Mouse (Mus musculus) gastrocnemius, postnatal 10 days (tissue): ENCODE measurements around the gene Prpsap1. TPM values are rescaled to one million over a fixed set of nuclear protein-coding genes. Genes with fewer than 3 reads are reported as not detected.
"Not testable (repeated sequence)": the region's sequence is repeated elsewhere in the genome, so short reads cannot be mapped to it uniquely, and the experiment has no call there.

Experiments
- DNase-seq: peaks from one replicate; pipeline ENCODE4 v3.0.0; 2021; ENCODE audit warnings: mixed read lengths
- total RNA-seq, 2 experiments: library from RNA; stranded (reverse); gene quantifications; 2 replicates each; pipeline ENCODE4 v1.2.3; 2021

The Prpsap1 gene
- total RNA-seq, 2 experiments from 2014 or later: 34.8 to 35.4 TPM

DNA sequence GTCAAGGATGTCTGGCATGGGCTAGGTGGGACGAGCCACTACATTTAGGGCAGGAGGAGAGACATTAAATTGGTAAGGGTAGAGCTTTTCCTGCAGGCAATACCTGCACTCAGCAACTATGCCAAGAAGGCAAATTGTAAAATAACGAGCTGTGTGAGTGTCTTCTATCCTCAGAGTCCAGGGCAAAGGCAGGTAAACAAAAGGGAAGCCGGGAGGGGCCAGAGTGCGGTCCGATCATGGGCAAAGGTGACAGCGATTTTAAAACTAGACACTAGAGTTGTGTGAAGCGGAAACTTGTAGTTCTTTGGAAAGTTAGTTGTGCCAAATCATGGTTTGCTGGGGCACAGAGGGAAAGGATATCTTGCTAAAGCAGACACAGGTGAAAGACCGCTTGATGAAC, 9.7 kb downstream of the Prpsap1 start:
- DNase-seq: no peak

DNA sequence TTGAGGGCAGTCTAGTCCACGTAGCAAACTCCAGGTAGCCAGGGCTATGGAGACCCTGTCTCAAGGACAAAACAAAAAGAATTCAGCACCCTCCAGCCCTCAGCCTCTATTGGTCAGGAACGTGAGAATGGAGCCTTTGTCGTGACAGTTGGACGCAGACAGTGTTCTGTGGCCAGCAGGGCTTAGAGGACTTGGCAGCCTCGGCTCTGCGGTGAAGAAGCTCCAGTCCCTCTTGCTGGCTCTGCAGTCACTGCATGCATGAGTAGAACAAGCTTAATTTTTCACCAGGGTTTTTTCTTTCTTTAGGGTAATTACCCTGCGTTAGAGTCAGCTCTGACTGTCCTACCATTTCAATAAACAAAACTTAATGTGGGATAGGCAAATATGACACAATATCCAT, 12.2 kb downstream of the Prpsap1 start:
- no peak for DNase-seq

DNA sequence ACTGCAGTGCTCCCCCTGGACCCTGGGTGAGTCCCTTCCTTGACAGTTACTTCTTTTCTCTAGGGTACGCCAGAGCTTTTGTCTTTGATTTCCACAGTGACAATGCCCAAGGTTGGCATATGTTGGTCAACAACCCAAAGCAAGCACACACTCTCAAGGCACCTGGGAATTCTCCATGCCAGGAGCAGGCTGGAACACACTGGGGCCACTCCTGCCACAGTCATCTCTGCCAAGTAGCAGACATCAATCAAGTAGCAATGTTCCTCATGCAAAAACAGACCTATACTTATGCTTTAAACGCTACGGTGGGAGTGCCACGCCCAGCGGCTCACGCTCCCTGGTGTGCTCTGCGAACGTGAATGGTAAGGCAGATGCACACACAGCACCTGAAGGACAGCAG, 13.0 kb downstream of the Prpsap1 start:
- DNase-seq: no peak

DNA sequence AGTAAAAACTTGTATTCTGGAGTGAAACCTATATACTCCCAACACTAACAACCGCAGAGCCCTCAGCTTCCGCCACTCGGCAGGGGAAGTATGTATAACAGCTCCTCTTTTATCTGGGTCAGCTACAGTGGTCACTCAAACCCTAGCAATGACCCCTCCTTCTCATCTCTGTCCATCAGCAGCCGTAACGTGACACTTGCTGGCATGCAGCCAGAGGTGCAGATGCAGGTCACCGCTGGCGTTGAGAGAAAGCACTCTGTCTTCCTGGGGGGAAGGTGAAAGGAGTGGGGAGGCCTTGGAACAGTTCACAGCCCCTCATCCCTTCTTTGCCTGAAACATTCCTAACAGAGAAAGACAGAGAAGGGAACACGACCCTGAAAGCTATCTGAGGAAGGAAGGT, 14.2 kb downstream of the Prpsap1 start:
- DNase-seq: peak; percentile 37

DNA sequence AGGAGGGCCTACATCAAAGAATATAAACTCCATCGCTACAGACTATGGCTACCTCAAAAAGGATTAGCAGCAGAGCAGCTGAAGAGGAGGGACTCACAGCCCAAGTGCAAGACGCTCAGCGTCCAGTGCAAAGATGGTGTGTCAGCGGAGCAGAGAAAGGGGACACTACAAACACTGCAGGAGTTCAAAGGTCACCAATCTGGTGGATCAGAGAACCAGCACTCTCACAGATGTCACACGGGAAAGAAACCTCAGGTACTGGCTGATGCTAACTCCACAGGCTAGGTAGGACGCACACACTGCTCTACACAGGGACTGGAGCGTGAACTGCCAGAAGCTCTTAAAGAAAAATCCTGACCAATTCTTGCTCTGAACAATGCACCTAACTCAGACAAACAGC, 15.0 kb downstream of the Prpsap1 start:
- DNase-seq: no peak

DNA sequence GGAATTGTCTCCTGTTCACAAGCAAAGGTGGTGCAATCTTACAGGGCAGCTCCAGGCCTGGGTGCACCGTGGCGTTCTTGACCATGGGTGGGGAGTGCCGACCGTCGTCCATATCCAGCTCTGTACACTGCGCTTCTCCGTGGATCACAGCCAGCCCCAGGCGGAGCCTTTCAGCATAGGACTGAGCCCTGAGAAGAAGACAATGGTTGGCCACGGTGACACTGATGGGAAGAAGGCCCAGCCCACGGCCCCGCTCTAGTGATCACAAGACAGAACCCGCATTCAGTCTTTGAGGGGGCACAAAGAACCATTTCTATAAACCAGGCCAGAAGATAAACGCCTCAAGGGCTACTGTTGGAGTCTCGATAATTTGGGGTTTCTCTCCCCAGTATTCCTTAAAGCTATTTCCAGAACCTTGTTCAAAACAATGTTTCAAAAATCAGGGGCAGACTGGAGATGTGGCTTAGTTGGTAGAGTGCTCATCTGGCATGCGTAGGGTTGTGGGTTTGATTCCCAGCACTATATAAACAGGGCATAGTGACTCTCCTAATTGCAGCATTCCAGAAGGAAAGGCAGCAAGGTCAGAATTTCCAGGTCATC, 16.7 kb downstream of the Prpsap1 start:
- no peak for DNase-seq

DNA sequence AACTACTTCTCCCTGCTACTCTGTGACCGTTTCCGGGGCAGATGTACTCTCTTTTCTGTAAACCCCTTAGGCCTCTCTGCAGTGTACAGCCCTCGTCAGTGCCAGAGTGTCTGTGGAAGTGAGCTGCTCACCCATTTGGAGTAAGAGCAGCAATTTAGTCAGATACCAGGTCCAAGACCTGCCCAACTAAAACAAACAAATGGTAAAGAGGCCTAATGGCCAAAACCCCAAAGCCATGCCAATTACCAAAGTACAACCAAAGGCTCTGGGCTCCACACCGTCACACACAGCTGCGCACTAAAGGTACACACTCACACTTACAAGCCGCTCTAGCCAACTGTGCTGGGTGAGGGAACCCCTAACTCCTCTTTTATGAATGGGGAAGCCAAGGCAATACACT, 17.3 kb downstream of the Prpsap1 start:
- DNase-seq: no peak

DNA sequence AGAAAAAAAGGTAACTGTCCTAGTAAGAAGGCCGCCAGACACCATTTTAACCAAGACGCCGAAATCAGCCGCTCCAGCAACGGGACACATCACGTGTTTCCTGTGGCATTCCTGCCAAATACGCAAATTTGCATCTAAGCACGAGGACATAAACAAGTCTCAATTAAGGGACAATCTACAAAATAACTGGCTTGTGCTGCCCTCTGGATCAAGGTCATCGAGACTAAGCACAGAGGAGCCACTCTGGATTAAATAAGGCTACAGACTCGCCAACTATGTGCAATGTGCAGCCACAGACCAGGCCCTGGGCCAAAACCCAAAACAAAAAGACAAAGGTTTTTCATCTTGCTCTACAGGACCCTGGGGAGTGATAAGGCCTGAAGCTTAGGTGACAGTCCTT, 18.0 kb downstream of the Prpsap1 start:
- no peak for DNase-seq

DNA sequence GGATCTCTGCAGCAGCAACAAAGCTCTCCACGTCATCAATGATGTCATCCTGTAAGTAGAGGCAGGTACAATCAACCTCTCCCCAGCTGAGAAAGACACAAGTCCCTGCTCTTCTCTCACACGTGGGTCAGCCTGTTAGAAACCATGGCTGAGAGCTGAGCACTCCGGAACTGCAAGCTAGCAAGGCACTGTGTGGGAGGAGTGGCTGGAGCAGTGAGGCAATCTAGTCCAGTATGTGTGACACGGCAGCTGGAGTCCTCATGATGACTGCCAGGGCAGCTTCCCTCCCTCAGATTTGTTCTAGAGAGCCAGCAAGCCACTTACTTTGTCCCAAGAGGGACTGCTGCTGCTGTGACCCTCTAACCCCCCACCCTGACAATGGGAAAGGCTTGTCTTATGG, 21.7 kb downstream of the Prpsap1 start:
- DNase-seq: no peak

DNA sequence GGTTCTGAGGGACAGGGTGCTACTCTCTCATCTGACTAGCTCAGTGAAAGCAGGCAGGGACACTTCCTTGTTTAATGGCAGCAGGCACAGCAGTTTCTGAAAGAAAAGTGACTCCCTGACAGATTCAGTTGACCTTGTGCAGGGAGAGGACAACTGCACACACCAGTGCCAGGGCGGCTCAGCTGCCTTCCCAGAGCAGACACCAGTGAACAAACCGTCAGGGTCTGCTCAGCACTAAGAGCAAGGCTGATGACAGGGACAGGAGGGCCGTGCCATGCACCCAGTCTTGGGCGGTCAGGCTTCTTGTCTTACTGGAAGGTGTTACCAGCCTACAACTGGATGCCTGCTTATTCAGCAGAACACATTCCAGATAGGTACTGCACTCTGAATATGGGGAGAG, 23.1 kb downstream of the Prpsap1 start:
- no peak for DNase-seq

DNA sequence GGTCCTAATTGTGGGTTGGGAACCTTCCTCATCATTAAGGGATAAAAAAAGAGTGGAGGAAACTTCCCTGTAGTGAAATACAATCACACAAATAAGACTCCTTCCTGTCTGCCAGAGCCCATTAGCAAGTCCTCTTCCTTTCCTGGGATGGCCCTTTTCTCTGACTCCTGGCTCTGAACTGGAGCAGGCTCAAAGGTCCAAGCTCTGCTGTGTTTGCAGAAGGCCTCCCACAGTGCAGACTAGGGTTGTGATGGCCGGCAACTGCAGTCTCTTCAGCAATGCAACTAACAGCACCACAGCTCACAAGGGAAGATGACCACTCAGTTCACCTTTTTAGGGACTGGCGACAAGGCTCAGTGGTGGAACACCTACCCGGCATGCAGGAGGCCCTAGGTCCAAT, 23.8 kb downstream of the Prpsap1 start:
- DNase-seq: no peak

DNA sequence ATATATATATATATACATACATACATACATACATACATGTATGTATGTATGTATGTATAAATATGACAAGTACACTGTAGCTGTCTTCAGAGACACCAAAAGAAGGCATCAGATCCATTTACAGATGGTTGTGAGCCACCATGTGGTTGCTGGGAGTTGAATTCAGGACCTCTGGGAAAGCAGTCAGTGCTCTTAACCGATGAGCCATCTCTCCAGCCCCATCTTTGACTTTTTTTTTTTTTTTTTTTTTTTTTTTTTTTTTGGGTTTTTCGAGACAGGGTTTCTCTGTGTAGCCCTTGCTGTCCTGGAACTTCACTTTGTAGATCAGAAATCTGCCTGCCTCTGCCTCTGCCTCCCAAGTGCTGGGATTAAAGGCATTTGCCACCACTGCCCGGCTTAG, 25.7 kb downstream of the Prpsap1 start:
- DNase-seq: not testable (repeated sequence)

DNA sequence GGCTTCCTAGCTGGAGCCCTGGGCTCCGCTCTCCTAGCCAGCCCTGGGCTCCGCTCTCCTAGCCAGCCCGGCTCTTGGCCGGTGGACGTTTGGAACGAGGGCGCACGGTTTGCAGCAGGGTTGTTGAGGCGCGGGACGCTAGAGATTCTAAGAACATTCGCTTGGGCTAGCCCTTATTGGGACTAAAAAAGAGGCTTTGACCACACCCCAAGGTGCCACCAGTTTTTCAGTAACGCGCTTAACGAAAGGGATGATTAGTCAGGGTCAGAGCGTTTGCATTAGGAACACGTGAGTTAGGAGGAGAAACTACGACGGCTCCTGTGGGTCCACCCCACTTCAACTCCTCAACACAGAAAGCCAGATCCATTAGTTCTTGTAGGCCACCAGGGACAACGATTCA, 27.9 kb downstream of the Prpsap1 start, which contains the start of gene Qrich2:
TSS of gene Qrich2 (minus strand) at position 101 of the 400 bp plus-strand sequence.
- DNase-seq: no peak

DNA sequence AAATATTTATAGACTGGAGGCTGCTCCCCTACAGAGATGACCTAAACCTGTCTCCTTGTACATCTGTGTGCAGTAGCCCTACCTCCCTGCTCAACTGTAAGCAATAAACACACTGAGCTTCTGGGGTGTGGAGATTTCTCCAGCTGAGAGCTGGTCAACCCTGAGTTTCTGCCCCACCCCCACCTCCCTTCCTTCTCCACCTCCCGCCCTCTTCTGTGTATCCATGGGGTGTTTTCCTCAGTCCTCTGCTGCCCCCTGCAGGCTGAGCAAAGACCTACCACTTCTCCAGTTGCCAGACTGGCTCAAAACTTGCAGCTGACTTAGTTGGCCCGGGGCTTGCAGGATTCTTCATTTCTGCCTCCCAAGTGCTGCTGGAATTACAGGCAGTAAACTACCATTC, 30.2 kb downstream of the Prpsap1 start:
- DNase-seq: peak; percentile 93

DNA sequence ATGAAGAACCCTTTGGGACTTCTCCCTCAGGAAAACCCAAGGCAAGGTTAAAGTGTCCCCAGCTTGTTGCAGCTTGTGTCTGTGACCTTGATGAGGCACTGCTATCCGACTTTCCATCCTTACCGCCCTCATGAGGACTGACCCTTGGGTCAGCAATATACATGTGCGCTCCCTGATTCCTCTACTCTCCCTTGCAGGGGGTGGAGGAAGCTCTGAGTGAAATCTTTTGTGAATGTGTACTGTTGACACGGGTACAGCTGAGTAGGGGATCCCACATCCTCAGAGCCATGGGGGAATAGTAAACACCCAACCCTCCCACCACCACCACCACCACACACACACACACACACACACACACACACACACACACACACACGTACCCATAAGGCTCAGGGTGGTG, 30.7 kb downstream of the Prpsap1 start:
- no peak for DNase-seq

DNA sequence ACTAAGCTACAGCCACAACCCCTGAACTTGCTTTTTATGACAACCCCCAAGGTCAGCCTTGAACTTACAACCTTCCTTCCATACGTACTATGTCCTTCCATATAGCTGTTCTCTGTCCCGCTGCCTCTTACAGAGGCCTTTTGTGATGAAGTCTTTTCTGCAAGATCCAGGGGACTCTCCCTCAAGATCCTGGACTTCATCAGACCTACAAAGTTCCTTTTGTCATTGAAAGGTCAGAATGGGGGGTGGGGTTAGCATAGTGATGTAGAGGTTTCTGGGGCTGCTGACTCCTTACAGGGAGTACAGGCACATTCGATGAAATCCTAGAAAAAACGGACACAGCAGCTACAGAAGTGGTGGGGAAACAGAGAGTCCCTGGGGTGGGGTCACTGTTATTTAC, 34.2 kb downstream of the Prpsap1 start:
- no peak for DNase-seq

DNA sequence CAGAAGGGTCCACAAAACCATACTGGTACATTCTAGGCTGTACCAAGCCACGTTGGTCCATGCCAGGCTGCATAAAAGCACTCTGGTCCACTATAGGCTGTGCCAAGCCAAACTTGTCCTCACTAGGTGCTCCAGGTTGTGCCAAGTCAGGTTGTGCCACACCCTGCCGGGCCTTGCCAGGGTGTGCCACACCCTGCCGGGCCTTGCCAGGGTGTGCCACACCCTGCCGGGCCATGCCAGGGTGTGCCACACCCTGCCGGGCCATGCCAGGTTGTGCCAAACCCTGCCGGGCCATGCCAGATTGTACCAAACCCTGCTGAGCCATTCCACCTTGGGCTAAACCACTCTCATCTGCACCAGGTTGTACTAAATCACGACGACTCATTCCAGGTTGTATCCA, 37.8 kb downstream of the Prpsap1 start:
- no peak for DNase-seq

DNA sequence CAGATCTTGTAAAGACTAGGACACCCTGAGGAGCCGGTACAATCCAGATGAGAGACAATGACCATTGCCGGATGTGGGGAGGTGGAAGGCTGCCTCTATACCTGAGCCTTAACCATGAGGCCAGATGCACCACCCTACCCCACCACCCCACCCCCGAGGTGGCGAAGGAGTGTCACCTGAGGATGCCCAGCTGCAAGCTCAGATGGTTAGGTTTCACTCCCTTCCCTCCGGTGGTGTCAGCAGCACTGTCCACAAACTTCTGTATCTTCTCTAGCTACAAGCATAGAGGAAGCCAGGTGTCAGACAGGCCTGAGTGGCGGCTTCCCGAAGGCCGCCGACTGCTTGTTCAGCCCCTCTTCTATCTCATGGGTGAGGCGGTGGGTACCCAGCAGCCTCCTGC, 40.1 kb downstream of the Prpsap1 start:
- DNase-seq: no peak

DNA sequence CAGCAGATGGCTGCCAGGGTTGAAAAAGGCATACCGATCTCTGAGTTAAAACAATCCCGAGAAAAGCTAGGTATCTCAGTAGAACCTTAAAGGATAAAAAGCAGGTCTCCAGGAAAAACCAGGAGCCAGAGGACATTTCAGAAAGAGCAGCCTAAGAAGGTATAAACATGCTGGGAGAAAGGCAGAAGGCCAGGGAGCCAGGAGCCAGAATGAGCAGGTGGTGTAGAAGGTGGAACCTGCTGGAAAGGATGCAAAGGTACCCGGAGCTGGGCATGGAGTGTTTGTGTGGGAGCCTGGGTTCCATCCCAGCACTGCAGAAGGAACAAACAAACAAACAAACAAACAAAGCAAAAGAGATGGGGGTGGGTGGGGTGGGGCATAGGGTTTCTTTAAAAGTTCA, 44.7 kb downstream of the Prpsap1 start:
- DNase-seq: no peak

DNA sequence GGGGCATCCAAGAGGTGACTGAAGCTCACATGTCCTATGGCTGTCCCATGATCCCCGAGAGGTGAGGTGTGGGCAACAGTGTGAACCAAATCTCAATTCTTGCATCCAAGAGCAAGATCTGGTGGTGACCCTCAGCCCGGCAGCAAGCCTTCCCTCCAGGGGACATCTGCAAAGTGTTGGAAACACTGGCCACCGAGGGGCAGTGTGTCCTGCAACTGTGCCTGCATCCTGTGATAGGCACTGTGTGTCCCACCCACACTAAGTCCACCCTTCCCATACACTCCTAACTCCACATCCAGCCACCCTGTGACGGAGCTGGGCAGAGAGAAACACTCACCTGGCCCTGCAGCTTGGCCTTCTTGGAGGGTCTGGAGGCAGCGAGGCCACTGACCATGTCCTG, 46.2 kb downstream of the Prpsap1 start:
- no peak for DNase-seq

DNA sequence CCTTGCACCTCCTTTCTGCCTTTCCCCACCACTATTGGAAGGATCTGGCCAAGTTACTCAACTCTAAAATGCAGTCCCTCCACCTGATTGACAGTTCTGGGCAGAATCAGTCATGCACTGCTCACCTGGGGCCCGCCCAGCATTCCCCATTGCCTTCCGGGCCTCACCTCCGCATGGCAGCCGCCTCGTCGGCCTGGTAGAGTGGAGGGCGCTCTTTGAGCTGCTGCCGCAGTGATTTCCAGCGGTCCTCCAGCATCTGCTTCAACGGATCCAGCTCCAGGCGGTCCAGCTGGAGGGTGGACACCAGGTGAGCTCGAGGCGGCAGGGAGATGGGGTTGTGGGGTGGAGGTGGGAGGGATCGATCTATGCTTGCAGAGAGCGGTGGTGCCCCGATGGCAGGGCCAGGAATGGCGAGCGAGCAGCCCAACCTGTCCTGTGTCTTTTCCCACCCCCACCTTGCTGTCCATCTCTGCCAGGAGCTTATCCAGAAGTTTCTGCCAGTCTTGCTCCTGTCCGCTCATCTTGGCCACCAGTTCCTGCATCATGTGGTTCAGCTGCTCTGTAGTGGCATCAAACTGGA, 47.6 kb downstream of the Prpsap1 start:
- DNase-seq: no peak

DNA sequence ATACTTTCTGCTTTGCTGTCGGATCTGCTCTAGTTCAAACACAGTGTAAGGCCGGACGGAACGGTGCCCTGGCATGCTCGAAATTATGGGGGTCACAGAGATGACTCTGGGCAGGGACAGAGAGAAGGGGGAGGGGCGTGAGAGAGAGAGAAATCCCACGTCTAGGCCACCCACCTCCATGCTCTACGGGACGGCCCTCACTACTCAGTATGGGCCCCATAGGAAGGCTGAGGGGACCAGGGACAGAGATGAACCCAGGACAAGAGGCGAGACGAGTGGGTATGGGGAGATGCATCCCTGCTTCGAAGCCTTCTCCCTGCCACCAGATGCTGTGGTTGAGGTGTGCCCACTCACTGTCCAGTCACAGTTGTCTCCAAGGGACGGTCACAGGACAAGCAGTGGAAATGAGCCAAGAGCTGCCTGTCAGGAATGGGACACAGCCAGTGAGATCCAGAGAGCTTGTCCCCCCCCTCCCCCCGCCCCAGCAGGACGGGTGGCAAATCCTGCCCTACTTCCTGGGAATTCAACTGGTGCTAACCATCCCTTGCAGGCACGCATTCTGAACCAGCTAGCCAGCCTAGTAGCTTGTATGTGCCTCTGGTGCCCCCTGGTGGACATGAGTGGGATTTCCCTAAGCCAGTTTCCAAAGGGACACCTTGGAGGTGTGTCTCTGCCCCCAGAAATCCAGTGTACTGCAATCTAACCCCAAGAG, 48.2 kb downstream of the Prpsap1 start:
- DNase-seq: peak; percentile 96

DNA sequence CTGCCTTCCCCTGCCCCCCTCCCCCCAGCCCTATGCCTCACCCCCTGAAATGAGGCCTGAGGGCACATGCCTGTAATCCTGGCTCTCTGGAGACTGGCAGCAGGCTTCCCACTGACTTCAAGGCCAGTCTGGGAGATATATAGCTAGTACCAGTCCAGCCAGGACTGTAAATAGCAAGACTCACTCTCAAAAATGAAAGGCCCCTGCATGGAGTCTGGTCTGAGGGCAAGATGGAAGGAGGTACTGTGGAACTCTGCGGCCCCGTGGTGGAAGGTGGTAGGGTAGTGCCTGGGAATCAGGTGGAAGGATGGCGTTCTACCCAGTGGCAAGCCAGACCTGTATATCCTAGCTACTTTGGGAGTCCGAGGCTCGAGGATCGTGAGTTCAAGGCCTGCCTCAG, 50.1 kb downstream of the Prpsap1 start:
- DNase-seq: no peak

DNA sequence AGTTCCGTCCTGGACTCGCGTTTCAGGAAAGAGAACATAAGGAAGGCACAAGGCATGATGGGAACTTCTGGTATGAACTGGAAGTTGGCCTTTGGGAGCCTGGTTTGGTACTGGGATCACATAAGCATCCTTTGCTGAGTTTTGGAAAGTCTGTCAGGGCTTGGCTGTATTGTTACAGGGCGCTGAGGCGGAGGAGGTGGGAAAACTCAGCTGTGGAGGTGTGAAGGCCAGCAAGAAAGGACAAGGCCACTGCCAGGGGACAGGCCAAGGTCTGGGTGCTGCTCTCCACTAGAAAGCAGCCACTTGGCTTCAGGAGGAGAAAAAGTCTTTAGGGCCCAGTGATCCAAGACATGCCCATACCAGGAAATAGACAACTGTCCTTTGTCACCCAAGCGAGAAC, 50.7 kb downstream of the Prpsap1 start:
- no peak for DNase-seq
